8 mouse cellular contexts compared by ENCODE assay signal in genomic region chr14:34810763-34811489, GRCm38 (mm10). TPM values are rescaled to one million over a fixed set of nuclear protein-coding genes. Genes with fewer than 3 reads are reported as not detected.
DNase-seq lines count a peak whose midpoint lies in the region; ATAC-seq and TF ChIP-seq lines count a peak whose summit lies in the region.

No protein-coding gene starts in this region.

- H3K27me3 ChIP-seq in thymus, adult 2 months (ENCODE audit: control insufficient read depth, insufficient read depth, low read length): no peaks in the 10 kb centered on the region
- H3K27me3 ChIP-seq in intestine, postnatal 0 days (replicated peaks; ENCODE audit: control insufficient read depth, insufficient read depth, low read length): peaks cover 4% of the 10 kb centered on the region
- H3K27me3 ChIP-seq in limb, embryonic 15.5 days: peaks cover 35% of the 10 kb centered on the region
- no peaks in the 10 kb centered on the region for H3K27me3 ChIP-seq in neural tube, embryonic 14.5 days (ENCODE audit: control insufficient read depth, insufficient read depth, low read length)

- no peak overlapping the region for H3K9ac ChIP-seq in intestine, postnatal 0 days (ENCODE audit: low read depth, low read length)
- H3K9ac ChIP-seq in limb, embryonic 15.5 days: no peak overlapping the region
- no peak overlapping the region for H3K9ac ChIP-seq in neural tube, embryonic 14.5 days (replicated peaks; ENCODE audit: low read depth, low read length)

- DNase-seq in thymus, adult 2 months: peak; percentile 57
- no peak for DNase-seq in thymus, adult 18-20 months
- peak; percentile 94 to 95 for DNase-seq in cerebellum, postnatal 10 days
- DNase-seq in frontal cortex, postnatal 36 days (ENCODE audit: low spot score in 2 of 2): peak; percentile 85 to 89
- peak; percentile 82 for DNase-seq in thymus, postnatal 4 days

- H3K4me2 ChIP-seq in intestine, postnatal 0 days (replicated peaks; ENCODE audit: low read depth): no peak overlapping the region
- peak overlapping the region; percentile 17; the same call in 1 of the 2 replicates for H3K4me2 ChIP-seq in limb, embryonic 15.5 days
- peak overlapping the region; percentile 40 for H3K4me2 ChIP-seq in neural tube, embryonic 14.5 days (ENCODE audit: low read depth, low read length)

- no peaks in the 10 kb centered on the region for H3K36me3 ChIP-seq in thymus, adult 2 months (ENCODE audit: control insufficient read depth, insufficient read depth, low read length)
- no peaks in the 10 kb centered on the region for H3K36me3 ChIP-seq in intestine, postnatal 0 days (ENCODE audit: control insufficient read depth, insufficient read depth)
- no peaks in the 10 kb centered on the region for H3K36me3 ChIP-seq in limb, embryonic 15.5 days
- no peaks in the 10 kb centered on the region for H3K36me3 ChIP-seq in neural tube, embryonic 14.5 days (ENCODE audit: control insufficient read depth, insufficient read depth, low read length)

- H3K9me3 ChIP-seq in intestine, postnatal 0 days (ENCODE audit: control insufficient read depth): no peaks in the 10 kb centered on the region
- no peaks in the 10 kb centered on the region for H3K9me3 ChIP-seq in limb, embryonic 15.5 days
- no peaks in the 10 kb centered on the region for H3K9me3 ChIP-seq in neural tube, embryonic 14.5 days (ENCODE audit: control insufficient read depth, low read length)

- ATAC-seq in intestine, postnatal 0 days: no peak
- ATAC-seq in limb, embryonic 15.5 days (ENCODE audit: insufficient number of reproducible peaks, low FRiP score, low TSS enrichment, low read depth): no peak
- ATAC-seq in neural tube, embryonic 14.5 days (ENCODE audit: low read depth): peak; percentile 93

- no peaks in the 10 kb centered on the region for H3K4me1 ChIP-seq in thymus, adult 2 months (replicated peaks; ENCODE audit: control insufficient read depth, insufficient read depth, low read length)
- no peaks in the 10 kb centered on the region for H3K4me1 ChIP-seq in intestine, postnatal 0 days (replicated peaks; ENCODE audit: control insufficient read depth, insufficient read depth, low read length)
- peaks cover 5% of the 10 kb centered on the region; the same call in 1 of the 2 replicates for H3K4me1 ChIP-seq in limb, embryonic 15.5 days
- H3K4me1 ChIP-seq in neural tube, embryonic 14.5 days (ENCODE audit: control insufficient read depth, insufficient read depth, low read length): peaks cover 2% of the 10 kb centered on the region; the same call in 1 of the 2 replicates

- peak; percentile 77; the same call in 1 of the 2 replicates for TF ChIP-seq CTCF in thymus, adult 2 months (IDR thresholded peaks at IDR 0.05; ENCODE audit: borderline replicate concordance, control insufficient read depth, extremely low read depth, insufficient read depth, low read length, poor library complexity)
- TF ChIP-seq CTCF in intestine, postnatal 0 days (IDR thresholded peaks at IDR 0.05; ENCODE audit: low read depth): peak; percentile 97

- no peak for TF ChIP-seq POLR2A in thymus, adult 2 months (IDR thresholded peaks at IDR 0.05; ENCODE audit: control insufficient read depth, extremely low read depth, insufficient read depth, low read length, poor library complexity)

- no peak overlapping the region for H3K27ac ChIP-seq in thymus, adult 2 months (ENCODE audit: control insufficient read depth, insufficient read depth, low read length)
- H3K27ac ChIP-seq in intestine, postnatal 0 days (ENCODE audit: low read depth, low read length): no peak overlapping the region
- H3K27ac ChIP-seq in limb, embryonic 15.5 days: no peak overlapping the region
- H3K27ac ChIP-seq in neural tube, embryonic 14.5 days (ENCODE audit: low read depth, low read length): no peak overlapping the region

- WGBS in thymus, adult 2 months: 20% methylated on average over 16 of the region's 16 CpGs
- 20% methylated on average over 16 of the region's 16 CpGs for WGBS in intestine, postnatal 0 days
- WGBS in limb, embryonic 15.5 days: 20% methylated on average over 16 of the region's 16 CpGs
- WGBS in neural tube, embryonic 14.5 days: 20% methylated on average over 16 of the region's 16 CpGs

- no peak overlapping the region for H3K4me3 ChIP-seq in thymus, adult 2 months (ENCODE audit: control insufficient read depth, insufficient read depth, low read length)
- no peak overlapping the region for H3K4me3 ChIP-seq in intestine, postnatal 0 days (ENCODE audit: low read depth, low read length)
- no peak overlapping the region for H3K4me3 ChIP-seq in limb, embryonic 15.5 days
- 0 out of 2 replicates have a peak overlapping the region, but pooled peaks have one; percentile 13 for H3K4me3 ChIP-seq in neural tube, embryonic 14.5 days (ENCODE audit: low read depth, low read length)

RNA-seq across cellular contexts. Expression of gene Grid1, which starts 9.0 kb away (rescaled TPM):
- polyA plus RNA-seq in thymus, adult 2 months (2012; rRNA removed): 0.19 and 0.26 TPM in 2 replicates
- polyA plus RNA-seq in intestine, postnatal 0 days (2015; fragmentation: Nextera tagmentation; extraction: Ambion mirVana): 0.12 TPM in 2 replicates
- polyA plus RNA-seq in limb, embryonic 15.5 days (2015; fragmentation: Nextera tagmentation; extraction: Ambion mirVana): 0.45 and 0.51 TPM in 2 replicates
- polyA plus RNA-seq in neural tube, embryonic 14.5 days (2014; fragmentation: Nextera tagmentation; extraction: Ambion mirVana): 6.8 and 7.9 TPM in 2 replicates

Comparison
In these comparisons a context has a peak if more than half of its experiments do, and no peak if none do; other contexts are left out.
1. DNase-seq: peak in thymus, adult 2 months (single experiment), cerebellum, postnatal 10 days (2 of 2), frontal cortex, postnatal 36 days (2 of 2) and thymus, postnatal 4 days (single experiment); none in thymus, adult 18-20 months (0 of 2).